Mouse (Mus musculus): ENCODE data around the gene Spred1.
A peak's percentile ranks its signal among the peaks of the same experiment; 100 is the strongest.

The Spred1 gene

GRCm38 (mm10) chr2:117121212-117121983 lies at the start of gene Spred1:
Gene Spred1, plus strand, starts transcription at chr2:117121374.
- peak; percentile 70 for DNase-seq (ENCODE audit: low read depth, low spot score)

DNA sequence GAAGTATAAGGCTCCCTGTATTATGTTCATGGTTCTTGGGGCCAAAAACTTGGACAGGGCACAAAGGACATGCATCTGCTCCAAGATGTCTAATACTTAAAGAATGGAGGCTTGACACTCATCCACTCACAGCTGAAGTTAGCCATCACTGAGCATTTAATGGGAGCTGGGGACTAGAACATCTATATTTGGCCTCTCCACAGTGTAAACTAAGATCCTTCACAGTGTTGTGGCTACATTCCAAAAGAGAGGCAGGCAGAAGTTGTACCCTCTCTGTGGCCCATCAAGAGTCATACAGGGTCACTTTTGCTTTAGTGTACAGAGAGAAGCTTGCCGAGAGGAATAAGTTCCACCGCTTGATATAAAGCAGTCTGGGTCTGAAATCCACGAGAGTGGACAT lies 49.6 kb upstream of the Spred1 start:
- DNase-seq (ENCODE audit: low read depth, low spot score), result no peak

DNA sequence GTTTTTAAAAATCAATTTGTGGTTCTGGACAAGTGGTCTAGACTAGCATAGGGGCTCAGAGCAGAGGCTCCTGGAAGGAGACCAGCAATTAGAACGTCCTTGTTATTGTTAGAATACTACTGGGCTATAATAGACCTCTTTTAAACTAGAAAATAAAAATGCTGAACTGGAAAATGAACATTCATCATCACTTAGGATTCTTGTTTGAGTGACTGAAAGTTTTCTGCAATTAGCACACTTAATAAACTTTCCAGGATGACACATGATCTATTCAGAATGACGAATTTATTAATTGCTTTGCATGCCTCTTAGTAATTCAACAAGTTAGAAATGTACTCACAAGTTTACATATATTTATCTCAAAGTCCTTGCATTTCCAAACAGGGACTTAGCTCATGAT lies 42.5 kb upstream of the Spred1 start:
- DNase-seq (ENCODE audit: low read depth, low spot score), result no peak

DNA sequence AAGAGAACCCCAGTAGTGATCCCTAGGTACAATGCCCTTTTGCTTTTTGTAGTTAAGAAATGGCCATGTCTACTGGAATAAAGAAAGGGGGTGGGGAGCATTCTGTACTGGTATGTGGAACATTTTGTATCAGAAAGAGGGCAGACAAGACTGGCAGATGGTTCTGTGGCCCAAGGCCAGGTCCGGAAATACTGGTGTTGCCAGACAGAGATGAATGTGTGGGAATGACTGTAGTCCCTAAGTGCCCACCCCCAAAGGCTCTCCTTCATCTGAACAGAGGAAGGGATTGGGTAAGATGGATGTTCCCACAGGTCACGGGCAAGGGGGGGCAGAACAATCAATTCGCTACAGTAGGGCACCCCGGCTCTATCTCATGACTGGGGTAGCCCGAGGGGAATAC lies 41.6 kb upstream of the Spred1 start:
- no peak for DNase-seq (ENCODE audit: low read depth, low spot score)

DNA sequence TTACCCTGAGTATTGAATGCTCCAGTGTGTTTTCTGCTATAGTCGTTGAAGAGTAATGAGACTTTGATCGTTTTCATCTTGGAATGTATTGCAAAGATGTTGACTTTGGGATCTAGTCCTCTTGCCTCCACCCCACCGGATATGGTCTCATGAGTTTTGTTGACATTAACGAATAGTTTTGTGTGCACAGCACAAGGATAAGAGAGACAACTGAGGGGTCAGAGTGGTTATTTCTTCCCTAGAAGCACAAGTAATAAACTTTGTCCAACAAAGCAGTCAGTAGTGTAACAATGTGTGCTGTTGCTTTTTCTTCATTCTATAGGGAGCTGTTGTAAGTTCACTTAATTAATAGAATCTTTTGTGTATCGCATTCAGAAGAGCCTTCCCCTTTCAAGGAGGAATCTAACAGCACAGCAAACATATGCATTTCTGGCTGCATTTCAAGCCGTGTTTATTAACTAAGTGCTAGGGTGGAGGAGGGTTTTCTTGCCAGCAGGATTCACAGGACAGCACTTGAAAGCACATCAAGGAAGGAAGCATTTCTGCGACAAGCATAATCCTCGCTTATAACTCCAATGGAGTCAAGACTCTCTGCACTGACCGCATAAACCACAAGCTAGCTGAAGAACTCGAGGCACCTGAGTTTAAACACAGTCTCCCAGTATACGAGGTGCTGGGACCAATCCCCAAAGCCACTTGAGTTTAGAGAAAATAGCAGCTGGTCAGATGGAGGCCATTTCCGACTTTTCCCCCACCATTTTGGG lies 35.0 kb upstream of the Spred1 start:
- DNase-seq (ENCODE audit: low read depth, low spot score), result no peak

DNA sequence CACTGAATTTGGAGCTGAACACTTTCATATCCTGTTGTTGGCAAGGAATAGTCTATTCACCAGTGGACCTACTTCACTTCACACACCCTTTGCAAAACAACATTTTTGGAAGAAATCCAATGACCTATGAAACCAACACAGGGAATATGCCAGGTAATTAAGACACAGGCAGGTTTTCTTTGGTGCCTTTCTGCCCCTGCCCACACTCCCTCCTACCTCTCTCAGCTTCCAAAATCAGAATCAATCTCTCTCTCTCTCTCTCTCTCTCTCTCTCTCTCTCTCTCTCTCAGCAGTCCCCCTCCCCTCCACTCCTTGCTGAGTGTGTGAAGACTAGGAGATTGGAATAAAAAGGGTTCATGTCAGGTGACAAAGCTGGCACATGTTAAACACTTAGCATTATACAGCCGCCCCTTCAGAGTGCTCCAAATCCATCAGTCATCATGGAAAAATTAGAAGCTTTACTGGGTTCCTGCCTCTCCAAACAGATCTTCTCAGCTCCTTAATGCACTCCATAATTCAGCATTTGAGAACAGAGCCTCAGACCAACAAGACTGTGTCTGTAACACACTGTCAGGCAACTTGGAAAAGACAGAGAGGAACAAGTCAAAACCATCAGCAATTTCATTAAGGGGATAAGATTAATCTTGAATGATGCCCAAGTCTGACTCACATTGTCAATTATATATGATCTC lies 34.3 kb upstream of the Spred1 start:
- DNase-seq (ENCODE audit: low read depth, low spot score), result no peak

DNA sequence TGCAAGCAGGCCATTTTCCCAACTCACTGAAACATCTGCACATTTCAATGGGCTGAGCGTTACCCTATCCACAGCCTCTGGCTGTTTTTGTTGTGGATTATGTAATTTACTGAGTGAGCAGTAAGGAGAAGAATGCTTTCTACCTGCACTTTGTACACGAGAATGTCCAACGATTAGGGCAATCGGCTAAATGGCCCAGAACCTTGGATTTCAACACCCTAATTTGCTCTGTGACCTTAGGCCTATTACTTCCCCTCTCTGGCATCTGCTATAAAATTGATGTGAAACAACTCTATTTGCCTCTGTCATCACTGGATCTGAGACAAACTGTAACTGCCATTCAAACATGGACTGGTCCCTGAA lies 33.7 kb upstream of the Spred1 start:
- no peak for DNase-seq (ENCODE audit: low read depth, low spot score)

DNA sequence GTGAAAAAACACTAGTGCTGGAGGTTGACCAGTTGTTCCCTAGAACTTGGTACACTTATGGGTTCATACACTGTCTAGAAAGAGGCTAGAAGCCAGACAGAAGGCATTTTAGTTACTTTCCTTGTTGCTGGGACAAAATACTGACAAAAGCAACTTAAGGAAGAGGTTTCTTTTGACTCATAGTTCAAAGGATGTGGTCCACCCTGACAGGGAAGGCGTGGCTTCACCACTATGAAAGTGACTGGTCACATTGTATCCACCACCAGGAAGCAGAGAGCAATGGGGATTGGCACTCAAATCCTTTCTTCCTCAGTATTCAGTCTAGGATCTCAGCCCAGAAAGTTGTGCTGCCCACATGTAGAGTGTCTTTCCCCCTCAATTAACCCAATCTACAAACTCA lies 31.7 kb upstream of the Spred1 start:
- no peak for DNase-seq (ENCODE audit: low read depth, low spot score)

GRCm38 (mm10) chr2:117090061-117090460 lies 31.1 kb upstream of the Spred1 start:
- DNase-seq (ENCODE audit: low read depth, low spot score), result no peak

GRCm38 (mm10) chr2:117092946-117093401 lies 28.2 kb upstream of the Spred1 start:
- peak; percentile 9 for DNase-seq (ENCODE audit: low read depth, low spot score)

DNA sequence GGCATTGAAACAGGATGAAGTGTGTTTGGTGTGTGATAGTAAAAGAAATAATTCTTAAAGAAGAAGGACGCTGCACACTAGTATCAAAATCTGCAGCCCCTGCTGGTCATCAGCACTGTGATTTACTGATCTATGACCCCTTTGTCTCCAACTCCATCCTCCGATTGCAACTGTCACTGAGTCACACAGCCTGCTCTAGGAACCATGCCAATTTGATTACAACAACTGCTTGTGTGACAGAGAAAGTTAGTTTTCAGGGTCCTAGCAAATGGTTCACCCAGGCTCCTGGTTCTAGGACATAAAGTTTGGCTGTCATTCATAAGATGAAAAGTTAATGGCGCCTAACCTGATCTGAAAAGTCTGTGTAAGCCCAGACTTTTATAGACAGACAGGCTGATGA lies 25.7 kb upstream of the Spred1 start:
- DNase-seq (ENCODE audit: low read depth, low spot score), result no peak

GRCm38 (mm10) chr2:117097305-117097704 lies 23.9 kb upstream of the Spred1 start:
- DNase-seq (ENCODE audit: low read depth, low spot score), result no peak

- no peak for DNase-seq (ENCODE audit: low read depth, low spot score)
These were observed 21.9 kb upstream of the Spred1 start for GRCm38 (mm10) chr2:117099316-117099715.

DNA sequence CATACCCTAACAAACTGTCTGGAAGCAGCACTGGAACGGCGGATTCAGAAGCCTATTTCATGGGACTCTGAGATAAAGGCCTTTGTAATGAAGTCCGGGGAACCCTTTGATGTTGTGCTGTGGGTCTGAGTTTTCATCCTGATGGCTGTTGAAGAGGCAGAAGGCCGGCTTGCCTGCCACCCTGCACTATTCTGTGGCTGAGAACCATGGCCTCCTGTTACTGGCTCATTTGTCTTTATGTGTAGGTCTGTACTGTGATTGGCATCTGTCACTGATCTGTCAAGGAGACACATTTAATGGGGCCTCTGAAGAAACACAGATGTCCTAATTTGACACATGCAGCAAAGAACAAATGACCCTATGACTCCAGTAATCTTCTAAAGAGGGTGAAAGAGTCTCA lies 17.7 kb upstream of the Spred1 start:
- DNase-seq (ENCODE audit: low read depth, low spot score), result peak; percentile 11

DNA sequence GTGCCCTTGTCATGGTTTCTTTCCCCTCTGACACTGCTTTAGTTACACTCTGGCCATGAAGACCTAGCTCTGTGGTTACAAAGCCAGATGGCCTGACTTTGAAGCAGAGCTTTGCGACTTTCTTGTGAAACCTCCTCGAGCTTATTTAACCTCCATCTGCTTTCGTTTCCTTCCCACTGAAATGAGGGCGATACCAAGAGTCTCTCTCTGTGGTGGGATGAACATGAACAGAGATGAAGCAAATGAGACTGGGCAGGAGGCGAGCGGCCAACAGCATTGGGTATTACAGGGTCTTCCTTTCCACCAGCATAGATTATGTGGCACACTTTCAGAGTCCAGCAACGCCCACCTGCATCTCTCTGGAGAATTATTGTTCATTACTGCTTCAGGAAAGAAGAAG lies 15.8 kb upstream of the Spred1 start:
- no peak for DNase-seq (ENCODE audit: low read depth, low spot score)

GRCm38 (mm10) chr2:117108059-117108458 lies 13.1 kb upstream of the Spred1 start:
- no peak for DNase-seq (ENCODE audit: low read depth, low spot score)

- no peak for DNase-seq (ENCODE audit: low read depth, low spot score)
These were observed 11.9 kb upstream of the Spred1 start for GRCm38 (mm10) chr2:117109296-117109695.

DNA sequence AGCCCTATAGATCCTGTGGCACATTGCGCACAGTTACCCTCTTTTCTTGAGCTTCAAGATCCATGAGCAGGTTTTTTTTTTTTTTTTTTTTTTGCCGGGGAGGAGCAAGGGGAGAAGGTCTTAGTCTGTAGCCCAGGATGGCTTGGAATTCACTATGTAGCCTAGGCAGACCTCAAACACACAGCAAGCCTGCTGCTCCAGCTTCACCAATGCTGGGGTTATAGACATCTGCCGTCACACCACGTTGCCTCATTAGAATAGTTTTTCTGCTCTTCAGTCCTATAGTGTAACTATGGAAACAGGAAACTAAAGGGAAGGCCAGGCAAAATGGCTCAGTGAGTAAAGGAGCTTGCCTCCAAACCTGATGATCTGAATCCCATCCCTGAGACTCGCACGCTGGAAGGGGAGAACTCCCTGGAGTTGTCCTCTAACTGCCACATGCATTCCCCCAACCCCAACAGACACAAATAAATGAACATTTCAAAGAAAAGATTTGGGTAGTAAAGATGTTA lies 10.8 kb upstream of the Spred1 start:
- DNase-seq (ENCODE audit: low read depth, low spot score), result no peak

- no peak for DNase-seq (ENCODE audit: low read depth, low spot score)
These were observed 7.9 kb upstream of the Spred1 start for GRCm38 (mm10) chr2:117113262-117113661.

GRCm38 (mm10) chr2:117113762-117114161 lies 7.4 kb upstream of the Spred1 start:
- DNase-seq (ENCODE audit: low read depth, low spot score), result no peak

- DNase-seq (ENCODE audit: low read depth, low spot score), result no peak
These were observed 2.7 kb upstream of the Spred1 start for GRCm38 (mm10) chr2:117118516-117118915.
